Mouse (Mus musculus) hindbrain, embryonic 11.5 days (tissue): ENCODE measurements around the gene Efr3b. TPM values are rescaled to one million over a fixed set of nuclear protein-coding genes. Genes with fewer than 3 reads are reported as not detected.

ENCODE experiments used
- ATAC-seq: fragments of 200-750 bp; cut with Nextera tagmentation; 2 replicates; pipeline ENCODE4 v1.8.0; 2017; ENCODE audit warnings: mild to moderate bottlenecking, moderate TSS enrichment, moderate library complexity; ENCODE audit not compliant: low FRiP score
- DNase-seq: peaks from one replicate; pipeline ENCODE4 v3.0.0-alpha.2; 2015; ENCODE audit warnings: low spot score
- H3K27ac ChIP-seq: fragments of 300-500 bp; sonication (generic); 2 replicates; pipeline ENCODE4 v1.5.1; 2014; ENCODE audit warnings: mild to moderate bottlenecking, low read depth, low read length
- H3K27me3 ChIP-seq: fragments of 300-500 bp; sonication (generic); 2 replicates; pipeline ENCODE4 v1.6.1; 2014; ENCODE audit warnings: mild to moderate bottlenecking, low read length, moderate library complexity, mixed read lengths; ENCODE audit not compliant: control insufficient read depth, insufficient read depth
- H3K36me3 ChIP-seq: fragments of 300-500 bp; sonication (generic); 2 replicates; pipeline ENCODE4 v1.6.1; 2014; ENCODE audit warnings: mild to moderate bottlenecking, low read length, moderate library complexity, mixed read lengths; ENCODE audit not compliant: control insufficient read depth, insufficient read depth
- H3K4me1 ChIP-seq: fragments of 300-500 bp; sonication (generic); replicated peaks from 2 replicates; pipeline ENCODE4 v1.6.1; 2014; ENCODE audit warnings: low read length, mixed read lengths; ENCODE audit not compliant: control insufficient read depth, insufficient read depth
- H3K4me2 ChIP-seq: fragments of 300-500 bp; sonication (generic); replicated peaks from 2 replicates; pipeline ENCODE4 v1.6.1; 2014; ENCODE audit warnings: mild to moderate bottlenecking, low read depth, low read length
- H3K4me3 ChIP-seq: fragments of 300-500 bp; sonication (generic); 2 replicates; pipeline ENCODE4 v1.5.1; 2014; ENCODE audit warnings: low read depth, low read length
- H3K9ac ChIP-seq: fragments of 300-500 bp; sonication (generic); 2 replicates; pipeline ENCODE4 v1.6.1; 2014; ENCODE audit warnings: low read depth, low read length
- H3K9me3 ChIP-seq: fragments of 300-500 bp; sonication (generic); 2 replicates; pipeline ENCODE4 v1.6.1; 2016; ENCODE audit warnings: low read length; ENCODE audit not compliant: control insufficient read depth
- WGBS: fragments of 180-500 bp; shearing (Covaris S2); extraction: QIAGEN DNeasy Blood & Tissue Kit; methylation state at CpG from one replicate; pipeline ENCODE4 v1.1.7; 2014; 5-methylcytosine and 5-hydroxymethylcytosine counted together
- polyA plus RNA-seq: library from polyadenylated mRNA; unstranded; fragments of >200 nt; fragmentation: Nextera tagmentation; extraction: Ambion mirVana; gene quantifications from 2 replicates; pipeline ENCODE4 v1.2.1, GENCODE M21; 2014

Gene Efr3b
- polyA plus RNA-seq, 1 experiment from 2014 or later = 11.2 TPM

- Histone ChIP-seq H3K27me3 (no peaks in the 10 kb centered on the region), H3K9ac (no peak overlapping the region), H3K36me3 (no peaks in the 10 kb centered on the region), H3K9me3 (no peaks in the 10 kb centered on the region), H3K4me1 (no peaks in the 10 kb centered on the region), H3K4me2 (no peak overlapping the region), H3K27ac (no peak overlapping the region), H3K4me3 (no peak overlapping the region)
- no peak for ATAC-seq
- WGBS = 86% methylated on average over 3 of the region's 3 CpGs
- DNase-seq = no peak
These were observed 109.9 kb downstream of the Efr3b start for GRCm38 (mm10) chr12:3928841-3929240.

GRCm38 (mm10) chr12:3926127-3926526 is 112.6 kb downstream of the Efr3b start:
- 0% methylated on average over 1 of the region's 1 CpGs for WGBS

GRCm38 (mm10) chr12:3919423-3919822 is 119.3 kb downstream of the Efr3b start:
- Histone ChIP-seq H3K27ac (no peak overlapping the region), H3K36me3 (no peaks in the 10 kb centered on the region), H3K4me2 (no peak overlapping the region), H3K4me1 (no peaks in the 10 kb centered on the region), H3K9me3 (no peaks in the 10 kb centered on the region), H3K9ac (no peak overlapping the region), H3K27me3 (no peaks in the 10 kb centered on the region), H3K4me3 (no peak overlapping the region)
- WGBS = 73% methylated on average over 3 of the region's 3 CpGs
- DNase-seq (no peak), ATAC-seq (no peak)

More at GRCm38 (mm10) chr12:3926127-3926526, 112.6 kb downstream of the Efr3b start:
- Histone ChIP-seq H3K9me3 (no peaks in the 10 kb centered on the region), H3K27ac (no peak overlapping the region), H3K27me3 (no peaks in the 10 kb centered on the region), H3K4me2 (no peak overlapping the region), H3K36me3 (no peaks in the 10 kb centered on the region), H3K9ac (no peak overlapping the region), H3K4me3 (no peak overlapping the region), H3K4me1 (no peaks in the 10 kb centered on the region)
- ATAC-seq (no peak), DNase-seq (peak; percentile 81)

- Histone ChIP-seq H3K4me1 (no peaks in the 10 kb centered on the region), H3K27me3 (no peaks in the 10 kb centered on the region), H3K9me3 (no peaks in the 10 kb centered on the region), H3K36me3 (no peaks in the 10 kb centered on the region), H3K27ac (no peak overlapping the region), H3K9ac (no peak overlapping the region), H3K4me3 (no peak overlapping the region), H3K4me2 (no peak overlapping the region)
- DNase-seq (no peak), ATAC-seq (no peak)
- WGBS = 81% methylated on average over 3 of the region's 3 CpGs
These were observed 120.1 kb downstream of the Efr3b start for GRCm38 (mm10) chr12:3918577-3918976.

GRCm38 (mm10) chr12:3917668-3918341 is 120.9 kb downstream of the Efr3b start:
- 23% methylated on average over 14 of the region's 14 CpGs for WGBS

GRCm38 (mm10) chr12:3915852-3916251 is 122.9 kb downstream of the Efr3b start:
- Histone ChIP-seq H3K4me1 (no peaks in the 10 kb centered on the region), H3K27me3 (no peaks in the 10 kb centered on the region), H3K4me3 (no peak overlapping the region), H3K27ac (no peak overlapping the region), H3K9me3 (no peaks in the 10 kb centered on the region), H3K4me2 (no peak overlapping the region), H3K36me3 (no peaks in the 10 kb centered on the region), H3K9ac (no peak overlapping the region)
- ATAC-seq (no peak), DNase-seq (no peak)
- 91% methylated on average over 3 of the region's 3 CpGs for WGBS

More at GRCm38 (mm10) chr12:3917668-3918341, 120.9 kb downstream of the Efr3b start:
- Histone ChIP-seq H3K4me2 (no peak overlapping the region), H3K9ac (no peak overlapping the region), H3K36me3 (no peaks in the 10 kb centered on the region), H3K4me3 (no peak overlapping the region), H3K27me3 (no peaks in the 10 kb centered on the region), H3K9me3 (no peaks in the 10 kb centered on the region), H3K4me1 (no peaks in the 10 kb centered on the region), H3K27ac (no peak overlapping the region)
- DNase-seq (no peak), ATAC-seq (peak; percentile 71)

Other genes starting within 250 kb of the Efr3b start
- 68.6 and 75.5 TPM in 2 replicates for gene Dnmt3a, start 232.9 kb downstream of the Efr3b start, polyA plus RNA-seq
- 6.8 and 7.1 TPM in 2 replicates for gene Pomc, start 84.0 kb downstream of the Efr3b start, polyA plus RNA-seq
- gene Dnajc27, start 43.7 kb upstream of the Efr3b start, polyA plus RNA-seq = 8.6 and 9.8 TPM in 2 replicates
- 2.9 and 3.0 TPM in 2 replicates for gene Adcy3, start 94.2 kb upstream of the Efr3b start, polyA plus RNA-seq
- 5.5 and 6.2 TPM in 2 replicates for gene Ptrhd1, start 195.1 kb upstream of the Efr3b start, polyA plus RNA-seq
- 17.2 and 20.7 TPM in 2 replicates for gene Cenpo, start 195.4 kb upstream of the Efr3b start, polyA plus RNA-seq